In the genomic region with DNA sequence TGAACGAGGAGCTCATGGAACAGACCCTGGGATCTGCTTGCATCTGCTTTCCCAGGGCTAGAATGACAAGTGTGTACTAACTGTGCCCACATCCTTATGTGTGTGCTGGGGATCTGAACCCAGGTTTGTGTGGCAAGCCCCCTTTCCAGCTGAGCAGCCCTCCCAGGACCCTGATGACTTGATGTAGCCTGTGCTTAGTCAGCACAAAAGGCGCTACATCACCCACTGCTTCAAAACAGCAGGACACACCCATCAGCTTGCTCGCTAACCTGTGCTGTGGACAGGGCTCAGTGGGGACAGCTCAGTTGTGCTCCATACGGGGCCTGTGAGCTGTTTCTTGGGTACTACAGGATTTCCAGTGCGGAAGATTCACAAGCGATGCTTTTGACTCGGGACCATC, we compare ENCODE assay signal across 19 mouse cellular contexts. TPM values are rescaled to one million over a fixed set of nuclear protein-coding genes. Genes with fewer than 3 reads are reported as not detected.
"Had no signal": no experiment of that assay in that cellular context is flagged by ENCODE, and none has a peak within 500 bp of the region (broad histone marks: within the 10 kb centered on the region; RNA-seq: fewer than 3 reads in every experiment).

No protein-coding gene starts in this region.

- H3K4me1 ChIP-seq: stomach, embryonic 15.5 days had no signal

- H3K9ac ChIP-seq: neural tube, embryonic 13.5 days; neural tube, embryonic 15.5 days; stomach, embryonic 15.5 days had no signal

- H3K4me3 ChIP-seq: neural tube, embryonic 13.5 days; neural tube, embryonic 15.5 days; stomach, embryonic 15.5 days had no signal

- H3K36me3 ChIP-seq: neural tube, embryonic 13.5 days; neural tube, embryonic 15.5 days; stomach, embryonic 15.5 days had no signal

- H3K27me3 ChIP-seq: stomach, embryonic 15.5 days had no signal

- H3K4me2 ChIP-seq: neural tube, embryonic 13.5 days; neural tube, embryonic 15.5 days; stomach, embryonic 15.5 days had no signal

- H3K9me3 ChIP-seq: neural tube, embryonic 13.5 days; neural tube, embryonic 15.5 days; stomach, embryonic 15.5 days had no signal

- DNase-seq: retina, postnatal 1 day; right cerebral cortex, adult 18-20 months; right cerebral cortex, postnatal 14 days; right cerebral cortex, postnatal 25 days; right cerebral cortex, postnatal 4 days; spleen, adult 18-20 months; thymus, adult 18-20 months; thymus, adult 2 months; thymus, postnatal 14 days; thymus, postnatal 25 days; thymus, postnatal 36 days; thymus, postnatal 4 days had no signal

- H3K27ac ChIP-seq: neural tube, embryonic 13.5 days; neural tube, embryonic 15.5 days; stomach, embryonic 15.5 days; stomach, postnatal 0 days had no signal

RNA-seq across cellular contexts. Expression of gene Cwh43, which starts 28.9 kb away (rescaled TPM):
- total RNA-seq: neutrophil, adult 5-6 weeks had no signal
- polyA plus RNA-seq: spleen, adult 2 months; stomach, embryonic 14.5 days had no signal
